Mouse (Mus musculus): ENCODE measurements around the gene Hoxa3. TPM values are rescaled to one million over a fixed set of nuclear protein-coding genes. Genes with fewer than 3 reads are reported as not detected.

The Hoxa3 gene
- 0.24 and 0.43 TPM in 2 replicates for polyA plus RNA-seq (2015; fragmentation: Nextera tagmentation; extraction: Ambion mirVana)

DNA sequence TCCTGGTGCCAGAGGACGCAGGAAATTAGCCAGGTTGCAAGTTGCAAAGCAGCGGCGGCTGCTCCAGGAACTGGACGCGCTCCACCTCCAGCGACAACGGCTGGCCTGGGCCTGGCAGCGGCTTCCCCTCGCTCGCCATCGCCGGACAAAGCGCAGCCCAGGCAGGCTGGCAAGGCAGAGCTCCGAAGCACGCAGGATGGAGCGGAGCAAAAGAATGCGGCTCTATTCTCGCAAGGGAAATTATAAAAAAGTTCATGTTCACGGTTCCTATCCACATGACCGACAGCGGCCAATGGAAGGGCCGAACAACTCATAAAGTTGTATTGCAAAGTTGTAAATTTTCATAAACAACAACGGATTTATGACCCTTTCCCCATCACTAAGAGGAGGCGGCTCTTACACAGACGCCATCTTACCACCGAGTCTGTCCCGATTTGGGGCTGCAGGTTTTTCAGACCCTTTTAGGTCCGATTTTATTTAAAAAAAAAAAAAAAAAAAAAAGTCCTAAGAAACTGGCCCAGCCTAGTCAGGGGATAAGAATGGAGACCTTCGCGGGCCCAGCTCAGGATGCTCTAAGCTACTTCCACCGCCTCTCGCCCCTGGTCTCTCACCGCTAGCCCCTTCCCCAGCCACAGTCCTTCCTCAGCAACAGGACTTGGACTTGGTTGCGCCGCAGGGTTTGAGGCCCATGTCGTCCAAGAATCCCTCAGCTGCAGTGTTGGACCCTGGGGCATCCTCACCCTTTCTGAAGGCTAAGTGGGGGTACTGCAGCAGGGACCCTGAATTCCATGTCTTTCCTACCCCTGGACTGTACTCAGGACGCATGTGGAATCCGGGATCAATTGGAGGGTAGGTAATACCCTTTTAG lies at the start of gene Hoxa3, which contains the start of gene Gm28308:
Gene Hoxa3, minus strand, starts transcription at position 218 of the 868 bp plus-strand sequence.
Gene Gm28308, minus strand, starts transcription at position 221 of the 868 bp plus-strand sequence.
- peak within 1 kb of the TSS; percentile 36 for H3K4me3 ChIP-seq (replicated peaks)
- H3K9ac ChIP-seq: no peak within 1 kb of the TSS
- H3K36me3 ChIP-seq: no peaks in the 10 kb centered on the region
- peaks cover 100% of the 10 kb centered on the region for H3K27me3 ChIP-seq
- no peak for ATAC-seq (ENCODE audit: low read depth)
- peaks cover 15% of the 10 kb centered on the region for H3K4me1 ChIP-seq (replicated peaks)
- 4% methylated on average over 38 of the region's 38 CpGs for WGBS (ENCODE audit: insufficient replicate concordance)
- H3K9me3 ChIP-seq (replicated peaks): no peaks in the 10 kb centered on the region
- DNase-seq: no peak
- no peak within 1 kb of the TSS for H3K27ac ChIP-seq
- peak within 1 kb of the TSS; percentile 48 for H3K4me2 ChIP-seq

DNA sequence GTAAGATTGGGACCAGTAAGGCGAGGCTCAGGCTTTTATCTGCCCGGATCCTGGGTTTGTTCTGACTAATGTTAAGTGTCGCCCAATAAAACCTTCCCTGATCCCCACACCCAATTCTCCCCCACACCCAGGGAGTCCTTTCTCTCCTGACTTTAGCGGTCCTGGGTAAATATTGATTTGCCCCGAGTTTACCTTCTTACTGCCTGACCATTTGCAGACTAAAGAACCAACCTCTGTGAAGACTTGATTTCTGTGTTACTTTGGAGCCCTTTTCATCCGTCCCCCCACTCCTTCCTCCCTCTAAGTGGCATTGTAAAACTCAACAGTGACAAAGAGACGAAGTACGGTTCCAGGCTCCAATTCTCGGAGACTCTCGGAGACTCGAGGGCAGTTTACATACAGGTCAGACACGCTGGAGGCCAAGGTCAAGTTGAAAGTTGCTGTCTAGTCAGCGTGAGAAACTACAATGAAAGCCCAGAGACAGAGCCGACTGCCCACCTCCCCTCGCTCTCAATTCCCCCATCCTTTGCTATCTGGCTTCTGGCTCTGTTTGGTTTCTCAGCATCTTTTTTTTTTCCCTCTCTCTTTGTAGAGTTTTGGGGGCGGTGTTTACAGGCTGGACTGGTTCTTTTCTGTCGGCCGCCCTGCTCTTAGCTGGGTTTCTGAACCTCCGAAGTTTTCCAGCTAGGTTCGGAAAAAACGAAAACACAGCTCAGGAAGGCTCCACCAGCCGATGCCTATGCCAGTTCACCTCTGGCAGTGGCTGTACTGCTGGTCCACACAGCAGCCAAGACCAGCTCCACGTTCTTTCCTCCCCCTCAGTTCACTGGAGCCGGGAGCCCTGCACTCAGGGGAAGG lies 49.6 kb upstream of the Hoxa3 start:
- Histone ChIP-seq H3K4me3 (replicated peaks) (no peak overlapping the region), H3K27me3 (peaks cover 98% of the 10 kb centered on the region), H3K9me3 (replicated peaks) (no peaks in the 10 kb centered on the region), H3K4me1 (replicated peaks) (0 out of 2 replicates have a peak, but pooled peaks cover 3% of the 10 kb centered on the region), H3K36me3 (no peaks in the 10 kb centered on the region), H3K4me2 (no peak overlapping the region), H3K9ac (no peak overlapping the region), H3K27ac (no peak overlapping the region)
- ATAC-seq (ENCODE audit: low read depth): no peak
- no peak for DNase-seq
- 2% methylated on average over 24 of the region's 24 CpGs for WGBS (ENCODE audit: insufficient replicate concordance)

- DNase-seq: no peak
- Histone ChIP-seq H3K9ac (no peak overlapping the region), H3K4me3 (replicated peaks) (no peak overlapping the region), H3K27ac (no peak overlapping the region), H3K36me3 (no peaks in the 10 kb centered on the region), H3K4me1 (replicated peaks) (0 out of 2 replicates have a peak, but pooled peaks cover 3% of the 10 kb centered on the region), H3K4me2 (no peak overlapping the region), H3K9me3 (replicated peaks) (no peaks in the 10 kb centered on the region), H3K27me3 (peaks cover 99% of the 10 kb centered on the region)
- no peak for ATAC-seq (ENCODE audit: low read depth)
- WGBS (ENCODE audit: insufficient replicate concordance): 6% methylated on average over 9 of the region's 9 CpGs
Measured at GRCm38 (mm10) chr6:52261751-52262462, 48.8 kb upstream of the Hoxa3 start.

DNA sequence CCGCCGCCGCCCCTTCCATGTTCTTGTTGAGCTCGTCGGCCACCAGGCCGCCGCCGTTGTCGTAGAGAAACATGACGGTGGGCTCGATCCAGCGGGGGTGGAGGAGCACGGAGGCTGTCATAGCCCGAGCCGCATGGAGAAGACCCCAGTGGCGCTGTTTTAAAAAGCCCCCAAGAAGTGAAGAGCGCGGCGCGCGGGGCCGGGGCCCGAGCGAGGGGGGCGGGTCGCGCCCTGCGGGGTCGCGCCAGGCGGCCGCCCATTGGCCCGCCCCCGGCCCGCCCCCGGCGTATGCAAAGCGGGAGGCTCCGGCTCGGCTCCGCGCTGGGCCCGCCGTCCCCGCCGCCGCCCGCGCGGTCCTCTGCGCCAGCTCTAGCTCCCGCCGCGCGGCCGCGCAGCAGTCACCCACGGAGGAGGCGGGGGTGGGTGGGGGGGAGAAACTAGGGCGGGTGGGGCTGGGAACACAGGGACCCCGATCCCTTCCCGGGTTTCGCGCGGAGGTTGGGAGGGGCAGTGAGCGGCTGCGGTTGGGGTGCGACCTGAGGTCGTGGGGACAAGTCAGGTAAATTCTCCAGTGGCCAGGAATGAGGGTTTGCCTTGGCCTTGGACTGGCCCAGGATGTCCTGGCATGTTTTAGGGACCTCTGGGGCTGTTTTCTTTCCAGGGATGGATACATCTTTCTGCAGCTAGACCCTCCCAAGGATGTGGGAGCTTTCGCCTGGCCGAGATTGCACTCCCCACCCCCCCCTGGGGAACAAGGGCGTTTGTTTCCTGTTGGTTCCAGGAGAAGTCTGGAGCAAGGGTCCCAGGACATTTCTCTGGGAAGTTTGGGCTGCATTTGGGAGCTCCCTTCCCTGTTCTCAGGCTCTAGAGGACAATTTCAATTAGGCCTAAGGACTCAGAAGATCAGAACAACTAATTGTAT lies 47.8 kb upstream of the Hoxa3 start, which contains the start of gene Hoxa13:
Gene Hoxa13, minus strand, starts transcription at position 227 of the 922 bp plus-strand sequence.
- Histone ChIP-seq H3K27ac (no peak within 1 kb of the TSS), H3K9ac (no peak within 1 kb of the TSS), H3K4me1 (replicated peaks) (0 out of 2 replicates have a peak, but pooled peaks cover 3% of the 10 kb centered on the region), H3K36me3 (no peaks in the 10 kb centered on the region), H3K4me2 (peak within 1 kb of the TSS; percentile 66), H3K9me3 (replicated peaks) (no peaks in the 10 kb centered on the region), H3K4me3 (replicated peaks) (peak within 1 kb of the TSS; percentile 52), H3K27me3 (peaks cover 98% of the 10 kb centered on the region)
- no peak for ATAC-seq (ENCODE audit: low read depth)
- under 1% methylated on average over 49 of the region's 72 CpGs for WGBS (ENCODE audit: insufficient replicate concordance)
- no peak for DNase-seq

GRCm38 (mm10) chr6:52259811-52260261 lies 46.7 kb upstream of the Hoxa3 start:
- Histone ChIP-seq H3K9ac (no peak overlapping the region), H3K27me3 (peaks cover 98% of the 10 kb centered on the region), H3K4me3 (replicated peaks) (peak overlapping the region; percentile 52; the same call in 1 of the 2 replicates), H3K4me2 (peak overlapping the region; percentile 66), H3K9me3 (replicated peaks) (no peaks in the 10 kb centered on the region), H3K4me1 (replicated peaks) (0 out of 2 replicates have a peak, but pooled peaks cover 3% of the 10 kb centered on the region), H3K27ac (no peak overlapping the region), H3K36me3 (no peaks in the 10 kb centered on the region)
- WGBS (ENCODE audit: insufficient replicate concordance): under 1% methylated on average over 39 of the region's 39 CpGs
- DNase-seq: no peak
- no peak for ATAC-seq (ENCODE audit: low read depth)

DNA sequence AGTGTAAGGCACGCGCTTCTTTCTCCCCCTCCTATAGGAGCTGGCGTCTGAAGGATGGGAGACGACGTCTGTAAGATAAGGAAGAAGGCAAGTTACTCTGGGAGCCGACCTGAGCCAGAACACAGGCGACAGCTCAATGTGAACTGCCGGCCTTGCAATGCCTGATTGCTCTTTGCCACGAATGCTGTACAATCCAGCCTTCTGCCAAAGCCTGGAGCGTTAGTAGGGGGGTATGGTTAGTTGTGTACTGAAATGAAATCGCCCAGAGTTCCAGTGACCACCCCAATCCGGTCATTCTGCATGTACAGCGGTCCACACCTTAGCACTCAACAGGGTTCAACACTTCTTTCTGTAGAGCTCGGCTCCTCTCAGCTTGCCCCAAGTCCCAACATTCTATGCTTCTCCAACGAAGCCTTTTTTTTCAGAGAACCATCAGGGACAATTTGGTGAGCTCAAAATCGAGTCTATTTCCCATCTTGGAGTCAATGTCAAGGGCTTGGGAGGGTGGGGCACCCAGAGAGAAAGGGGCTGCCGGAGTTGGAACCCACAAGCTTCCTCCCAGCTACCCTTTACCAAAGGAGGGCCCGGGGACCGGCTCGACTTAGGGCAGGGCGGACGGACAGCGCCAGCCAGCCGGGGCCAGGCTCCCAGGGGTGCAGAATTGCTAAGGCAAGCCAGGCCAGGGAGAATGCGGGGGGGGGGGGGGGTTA lies 46.1 kb upstream of the Hoxa3 start:
- 1% methylated on average over 24 of the region's 25 CpGs for WGBS (ENCODE audit: insufficient replicate concordance)
- Histone ChIP-seq H3K4me3 (replicated peaks) (no peak overlapping the region), H3K9me3 (replicated peaks) (no peaks in the 10 kb centered on the region), H3K9ac (no peak overlapping the region), H3K27ac (no peak overlapping the region), H3K4me1 (replicated peaks) (0 out of 2 replicates have a peak, but pooled peaks cover 3% of the 10 kb centered on the region), H3K27me3 (peaks cover 98% of the 10 kb centered on the region), H3K36me3 (no peaks in the 10 kb centered on the region), H3K4me2 (no peak overlapping the region)
- no peak for DNase-seq
- no peak for ATAC-seq (ENCODE audit: low read depth)

GRCm38 (mm10) chr6:52256956-52257355 lies 43.8 kb upstream of the Hoxa3 start:
- H3K9ac ChIP-seq: no peak overlapping the region
- 0 out of 2 replicates have a peak, but pooled peaks cover 3% of the 10 kb centered on the region for H3K4me1 ChIP-seq (replicated peaks)
- under 1% methylated on average over 6 of the region's 6 CpGs for WGBS (ENCODE audit: insufficient replicate concordance)
- H3K36me3 ChIP-seq: no peaks in the 10 kb centered on the region
- ATAC-seq (ENCODE audit: low read depth) (no peak), DNase-seq (no peak)
- no peak overlapping the region for H3K4me2 ChIP-seq
- H3K9me3 ChIP-seq (replicated peaks): no peaks in the 10 kb centered on the region
- no peak overlapping the region for H3K4me3 ChIP-seq (replicated peaks)
- H3K27ac ChIP-seq: no peak overlapping the region
- peaks cover 98% of the 10 kb centered on the region for H3K27me3 ChIP-seq

GRCm38 (mm10) chr6:52253511-52254500 lies 40.7 kb upstream of the Hoxa3 start:
- H3K36me3 ChIP-seq: no peaks in the 10 kb centered on the region
- H3K9me3 ChIP-seq (replicated peaks): no peaks in the 10 kb centered on the region
- ATAC-seq (ENCODE audit: low read depth) (no peak), DNase-seq (no peak)
- H3K4me1 ChIP-seq (replicated peaks): no peaks in the 10 kb centered on the region
- WGBS (ENCODE audit: insufficient replicate concordance): 2% methylated on average over 59 of the region's 59 CpGs
- H3K4me3 ChIP-seq (replicated peaks): peak overlapping the region; percentile 10; the same call in 1 of the 2 replicates
- no peak overlapping the region for H3K9ac ChIP-seq
- H3K27ac ChIP-seq: no peak overlapping the region
- H3K27me3 ChIP-seq: peaks cover 98% of the 10 kb centered on the region
- no peak overlapping the region for H3K4me2 ChIP-seq
